Mouse (Mus musculus): ENCODE data around the gene Ddhd1.

The Ddhd1 gene

DNA sequence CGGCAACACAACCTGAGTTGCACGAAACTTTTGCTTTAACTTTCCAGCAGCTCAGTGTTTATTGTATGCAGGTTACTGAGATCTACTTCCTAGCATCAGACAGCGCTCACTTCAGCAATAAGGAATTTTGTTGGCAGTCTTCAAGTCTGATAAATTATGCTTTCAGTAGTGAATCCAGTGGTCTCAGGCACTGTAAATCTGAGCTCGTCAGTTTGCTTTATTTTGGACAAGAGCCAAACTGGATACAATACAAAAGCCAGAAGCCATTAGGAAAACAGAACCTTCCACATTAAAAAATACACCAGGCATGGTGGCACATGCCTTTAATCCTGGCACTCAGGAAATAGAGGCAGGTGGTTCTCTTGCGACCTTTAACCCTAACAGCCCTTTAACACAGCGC is 39.6 kb downstream of the Ddhd1 start:
- no peak for TF ChIP-seq GATA4 (IDR thresholded peaks at IDR 0.05; ENCODE audit: insufficient replicate concordance, low read length)

DNA sequence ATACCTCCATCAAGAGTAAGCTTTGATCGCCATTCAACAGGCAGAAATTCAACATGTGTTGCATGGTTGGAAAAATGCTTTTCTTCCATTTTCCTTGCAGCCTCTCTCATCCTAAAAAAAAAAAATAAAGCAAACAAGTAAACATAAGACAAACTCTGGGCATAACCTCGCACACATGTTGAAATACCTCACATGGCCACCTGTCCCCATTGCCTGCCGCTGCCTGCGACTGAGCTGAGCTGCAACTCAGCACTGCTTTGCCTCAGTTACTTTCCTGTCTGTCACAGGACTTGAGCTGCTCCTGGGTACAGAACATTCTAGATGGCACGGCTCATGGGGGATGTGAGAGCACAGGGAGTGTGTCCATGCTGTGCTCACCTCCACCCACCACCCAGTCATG is 41.4 kb downstream of the Ddhd1 start:
- TF ChIP-seq GATA4 (IDR thresholded peaks at IDR 0.05; ENCODE audit: insufficient replicate concordance, low read length), result no peak

- no peak for TF ChIP-seq GATA4 (IDR thresholded peaks at IDR 0.05; ENCODE audit: insufficient replicate concordance, low read length)
Observed at GRCm38 (mm10) chr14:45615776-45616175, 42.2 kb downstream of the Ddhd1 start.

DNA sequence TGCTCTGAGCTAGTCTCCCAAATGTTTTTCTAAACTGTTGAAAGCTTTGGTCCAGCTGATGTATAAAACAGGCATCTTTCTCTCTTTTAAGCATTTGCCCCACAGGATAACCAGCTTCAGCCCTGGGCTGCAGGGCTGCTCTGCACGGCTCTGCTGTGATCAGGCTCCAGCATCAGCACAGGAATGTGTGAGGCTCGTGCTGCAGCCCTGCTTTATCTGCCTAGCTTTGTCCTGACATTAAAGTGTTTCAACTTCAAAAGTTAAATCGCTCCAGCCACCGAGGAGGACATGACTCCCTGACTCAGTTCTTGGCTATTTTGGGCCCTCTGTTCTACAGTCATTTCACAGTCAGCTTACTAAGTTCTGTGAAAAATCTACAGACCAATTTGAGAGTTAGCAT is 43.1 kb downstream of the Ddhd1 start:
- TF ChIP-seq GATA4 (IDR thresholded peaks at IDR 0.05; ENCODE audit: insufficient replicate concordance, low read length), result no peak

GRCm38 (mm10) chr14:45614406-45614805 is 43.5 kb downstream of the Ddhd1 start:
- TF ChIP-seq GATA4 (IDR thresholded peaks at IDR 0.05; ENCODE audit: insufficient replicate concordance, low read length), result no peak

DNA sequence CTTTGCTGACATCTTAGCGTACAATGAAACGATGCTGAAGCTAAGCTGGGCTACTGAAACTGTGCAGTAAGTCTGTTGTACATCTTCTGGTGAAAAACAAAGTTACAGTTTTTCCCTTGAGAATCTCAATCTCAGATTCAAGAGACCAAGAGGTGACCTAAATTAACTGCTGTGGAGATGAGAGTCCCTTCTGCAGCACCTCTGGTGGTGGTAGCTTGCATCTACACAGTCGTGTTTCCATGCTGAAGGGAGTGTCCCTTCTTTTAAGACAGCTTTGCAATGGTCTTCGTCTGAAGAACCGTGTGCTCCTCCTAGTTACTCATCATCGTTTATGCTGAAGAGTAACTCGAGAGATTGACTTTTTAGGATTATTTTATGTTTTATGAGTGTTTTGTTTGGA is 46.3 kb downstream of the Ddhd1 start:
- TF ChIP-seq GATA4 (IDR thresholded peaks at IDR 0.05; ENCODE audit: insufficient replicate concordance, low read length), result no peak

- TF ChIP-seq GATA4 (IDR thresholded peaks at IDR 0.05; ENCODE audit: insufficient replicate concordance, low read length), result no peak
Observed at GRCm38 (mm10) chr14:45602002-45602401, 55.9 kb downstream of the Ddhd1 start.

GRCm38 (mm10) chr14:45600587-45600986 is 57.4 kb downstream of the Ddhd1 start:
- TF ChIP-seq GATA4 (IDR thresholded peaks at IDR 0.05; ENCODE audit: insufficient replicate concordance, low read length), result no peak

DNA sequence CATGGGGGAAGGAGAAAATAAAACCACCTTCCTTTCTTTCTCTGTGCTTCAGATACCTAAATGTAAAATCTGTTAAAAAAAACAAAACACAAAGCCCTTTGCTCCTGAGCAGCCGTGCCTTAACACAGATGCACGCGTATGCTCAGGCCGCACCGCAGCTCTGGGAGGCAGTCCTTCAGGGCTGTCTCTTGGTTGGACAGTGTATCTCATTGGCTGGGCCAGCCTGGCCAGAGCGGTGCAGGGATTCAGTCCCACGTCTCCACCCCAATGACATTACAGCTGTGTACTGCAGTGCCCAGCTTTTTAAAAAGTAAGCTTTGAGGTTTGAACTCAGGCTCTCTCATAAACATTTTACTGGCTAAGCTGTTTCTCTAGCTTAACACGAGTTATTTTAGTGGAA is 60.1 kb downstream of the Ddhd1 start:
- no peak for TF ChIP-seq GATA4 (IDR thresholded peaks at IDR 0.05; ENCODE audit: insufficient replicate concordance, low read length)

- no peak for TF ChIP-seq GATA4 (IDR thresholded peaks at IDR 0.05; ENCODE audit: insufficient replicate concordance, low read length)
Observed at GRCm38 (mm10) chr14:45593261-45593660, 64.7 kb downstream of the Ddhd1 start.

- TF ChIP-seq GATA4 (IDR thresholded peaks at IDR 0.05; ENCODE audit: insufficient replicate concordance, low read length), result no peak
Observed at GRCm38 (mm10) chr14:45588403-45588802, 69.5 kb downstream of the Ddhd1 start.

- TF ChIP-seq GATA4 (IDR thresholded peaks at IDR 0.05; ENCODE audit: insufficient replicate concordance, low read length), result no peak
Observed at GRCm38 (mm10) chr14:45587536-45587935, 70.4 kb downstream of the Ddhd1 start.

- no peak for TF ChIP-seq GATA4 (IDR thresholded peaks at IDR 0.05; ENCODE audit: insufficient replicate concordance, low read length)
Observed at GRCm38 (mm10) chr14:45583494-45584027, 74.4 kb downstream of the Ddhd1 start.

DNA sequence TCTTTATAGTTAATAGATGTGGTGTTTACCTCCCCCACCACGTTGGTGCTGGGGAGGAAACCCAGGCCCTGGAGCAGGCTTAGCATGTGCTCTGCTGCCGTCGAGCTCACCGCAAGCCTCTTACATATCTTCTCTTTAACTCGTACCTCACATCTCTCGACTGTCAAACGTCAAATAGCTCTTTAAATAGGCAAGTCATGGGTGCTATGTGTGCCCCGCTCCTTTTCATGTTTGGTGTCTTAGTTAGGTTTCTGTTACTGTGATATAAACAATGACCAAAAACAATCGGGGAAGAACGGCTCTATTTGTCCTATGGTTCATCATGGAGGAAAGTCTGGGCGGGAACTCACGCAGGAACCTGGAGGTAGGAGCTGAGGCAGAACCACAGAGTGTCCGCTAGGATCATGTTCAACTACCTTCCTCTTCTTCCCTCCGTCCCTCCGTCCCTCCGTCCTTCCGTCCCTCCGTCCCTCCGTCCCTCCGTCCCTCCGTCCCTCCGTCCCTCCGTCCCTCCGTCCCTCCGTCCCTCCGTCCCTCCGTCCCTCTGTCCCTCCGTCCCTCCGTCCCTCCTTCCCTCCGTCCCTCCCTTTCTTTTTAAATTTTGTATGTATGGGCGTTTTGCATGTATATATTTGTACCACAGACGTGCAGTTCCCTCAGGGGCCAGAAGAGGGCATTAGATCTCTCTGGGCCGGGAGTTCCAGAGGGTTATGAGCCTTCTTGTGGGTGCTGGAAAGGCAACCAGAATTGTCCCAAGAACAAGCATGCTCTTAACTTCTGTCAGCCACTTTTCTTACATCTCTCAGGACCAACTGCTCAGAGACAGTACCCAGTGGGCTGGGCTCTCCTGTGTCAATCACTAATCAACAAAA is 91.6 kb downstream of the Ddhd1 start:
- TF ChIP-seq GATA4 (IDR thresholded peaks at IDR 0.05; ENCODE audit: insufficient replicate concordance, low read length), result no peak

DNA sequence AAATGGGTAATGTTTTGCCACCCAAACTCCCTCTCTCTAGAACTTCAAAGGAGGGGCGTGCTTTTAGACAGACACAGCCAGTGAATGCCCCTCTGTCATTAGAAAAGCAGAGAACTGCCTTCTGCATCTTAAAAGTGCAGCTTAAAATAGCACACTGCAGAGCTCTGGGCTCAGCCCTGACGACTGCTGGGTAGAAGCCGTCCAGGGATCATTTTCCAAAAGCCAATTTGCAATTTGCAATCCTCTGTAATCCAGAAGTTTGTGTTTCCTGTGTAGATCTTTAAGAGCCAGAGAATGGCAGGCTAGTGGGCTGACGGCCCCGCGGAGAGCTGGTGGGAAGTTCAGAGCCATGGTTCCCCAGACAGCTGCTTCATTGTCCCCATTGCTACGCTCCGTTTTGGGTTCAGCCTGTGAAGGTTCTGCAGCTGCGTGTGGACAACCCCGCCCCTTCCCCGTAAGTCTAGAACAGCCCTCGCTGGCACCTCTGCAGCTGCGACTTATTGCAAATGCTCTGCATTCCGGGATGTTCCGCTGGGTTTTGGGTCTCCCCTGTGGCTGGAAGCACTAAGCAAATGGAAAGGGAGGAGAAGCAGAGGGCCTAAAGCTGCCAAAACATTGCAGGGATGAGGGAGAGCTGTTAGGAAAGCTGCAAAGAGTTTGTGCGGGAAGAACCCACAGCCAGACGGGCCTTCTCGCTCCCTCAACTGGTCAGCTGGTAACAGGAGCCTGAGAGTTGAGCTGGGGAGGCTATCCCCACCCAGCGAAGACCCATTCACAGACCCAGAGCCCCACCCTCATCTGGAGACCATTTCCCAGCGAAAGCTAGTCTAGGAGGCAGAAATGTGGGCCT is 92.5 kb downstream of the Ddhd1 start:
- TF ChIP-seq GATA4 (IDR thresholded peaks at IDR 0.05; ENCODE audit: insufficient replicate concordance, low read length), result no peak

- TF ChIP-seq GATA4 (IDR thresholded peaks at IDR 0.05; ENCODE audit: insufficient replicate concordance, low read length), result no peak
Observed at GRCm38 (mm10) chr14:45563577-45563976, 94.4 kb downstream of the Ddhd1 start.
